Mouse (Mus musculus) myocyte (in vitro differentiated cells): ENCODE data around the gene Rab7. TPM values are rescaled to one million over a fixed set of nuclear protein-coding genes. Genes with fewer than 3 reads are reported as not detected.
A peak's percentile ranks its signal among the peaks of the same experiment; 100 is the strongest.

Experiments used
- H3K27me3 ChIP-seq: one replicate; pipeline ENCODE4 v1.6.1; 2011; ENCODE audit not compliant: control insufficient read depth, insufficient read depth, insufficient read length
- H3K36me3 ChIP-seq: one replicate; pipeline ENCODE4 v1.6.1; 2011; ENCODE audit not compliant: control insufficient read depth, insufficient read depth
- H3K4me2 ChIP-seq: one replicate; pipeline ENCODE4 v1.6.1; 2011; ENCODE audit warnings: low read depth, control low read depth
- H3K4me3 ChIP-seq: one replicate; pipeline ENCODE4 v1.5.1; 2011; ENCODE audit warnings: mild to moderate bottlenecking, control low read depth, moderate library complexity
- H3K79me2 ChIP-seq: one replicate; pipeline ENCODE4 v1.6.1; 2011; ENCODE audit not compliant: control insufficient read depth, insufficient read depth
- H3ac ChIP-seq: one replicate; pipeline ENCODE4 v1.6.1; 2011; ENCODE audit not compliant: control insufficient read depth, insufficient read length
- CEBPB ChIP-seq: IDR thresholded peaks from 2 replicates; pipeline ENCODE4 v1.6.1; 2011; ENCODE audit warnings: mild to moderate bottlenecking, moderate library complexity; ENCODE audit not compliant: poor library complexity, insufficient read depth, severe bottlenecking
- E2F4 ChIP-seq: IDR thresholded peaks from one replicate; pipeline ENCODE4 v1.6.1; 2011; ENCODE audit warnings: mild to moderate bottlenecking, control low read depth, moderate library complexity; ENCODE audit not compliant: insufficient read depth
- MAX ChIP-seq: IDR thresholded peaks from one replicate; pipeline ENCODE4 v1.6.1; 2011; ENCODE audit warnings: low read depth, mild to moderate bottlenecking, control low read depth
- MYOD1 ChIP-seq, 3 experiments: IDR thresholded peaks; one replicate each; pipeline ENCODE4 v1.6.1; 2011; ENCODE audit warnings: control low read depth in 2 of 3, low read depth in 2 of 3, mild to moderate bottlenecking in 2 of 3, moderate library complexity in 1 of 3; ENCODE audit not compliant: insufficient read length in 2 of 3, control insufficient read depth in 1 of 3
- MYOG ChIP-seq, 3 experiments: IDR thresholded peaks; one replicate each; pipeline ENCODE4 v1.6.1; 2011; ENCODE audit warnings: control low read depth in 2 of 3, low read depth in 2 of 3, mild to moderate bottlenecking in 2 of 3; ENCODE audit not compliant: insufficient read length in 2 of 3, control insufficient read depth in 1 of 3, insufficient read depth in 1 of 3
- POLR2A ChIP-seq: IDR thresholded peaks from one replicate; pipeline ENCODE4 v1.6.1; 2011; ENCODE audit warnings: low read depth, mild to moderate bottlenecking, control low read depth, moderate library complexity; ENCODE audit not compliant: insufficient read length
- POLR2AphosphoS2 ChIP-seq: IDR thresholded peaks from one replicate; pipeline ENCODE4 v1.6.1; 2011; ENCODE audit warnings: low read depth, control low read depth; ENCODE audit not compliant: insufficient read length
- REST ChIP-seq: IDR thresholded peaks from one replicate; pipeline ENCODE4 v1.6.1; 2011; ENCODE audit warnings: mild to moderate bottlenecking, control low read depth, moderate library complexity; ENCODE audit not compliant: insufficient read depth, insufficient read length
- SRF ChIP-seq: IDR thresholded peaks from one replicate; pipeline ENCODE4 v1.6.1; 2011; ENCODE audit warnings: low read depth; ENCODE audit not compliant: control insufficient read depth, insufficient read length
- TCF12 ChIP-seq: IDR thresholded peaks from one replicate; pipeline ENCODE4 v1.6.1; 2011; ENCODE audit warnings: mild to moderate bottlenecking, control low read depth; ENCODE audit not compliant: poor library complexity, insufficient read depth, severe bottlenecking
- TCF3 ChIP-seq: IDR thresholded peaks from one replicate; pipeline ENCODE4 v1.6.1; 2011; ENCODE audit warnings: low read depth, control low read depth; ENCODE audit not compliant: insufficient read length
- USF1 ChIP-seq: IDR thresholded peaks from one replicate; pipeline ENCODE4 v1.6.1; 2011; ENCODE audit warnings: low read depth, mild to moderate bottlenecking, control low read depth, moderate library complexity
- polyA plus RNA-seq: library from polyadenylated mRNA; unstranded; fragments of >200 nt; fragmentation: generic; extraction: Trizol; gene quantifications from one replicate; pipeline ENCODE4 v1.2.1, GENCODE M21; 2012; ENCODE audit warnings: missing spikeins

The Rab7 gene
- polyA plus RNA-seq, 1 experiment: 181 TPM

GRCm38 (mm10) chr6:88062398-88062797 lies 17.3 kb upstream of the Rab7 start:
- Histone ChIP-seq H3K79me2 (no peaks in the 10 kb centered on the region), H3K36me3 (no peaks in the 10 kb centered on the region), H3K27me3 (no peaks in the 10 kb centered on the region), H3K4me2 (no peak overlapping the region), H3ac (no peak overlapping the region), H3K4me3 (no peak overlapping the region)
- TF ChIP-seq POLR2AphosphoS2 (no peak), REST (no peak), MYOG (IDR thresholded peaks at IDR 0.05; ENCODE audit: control insufficient read depth in 1 of 3, insufficient read depth in 1 of 3, insufficient read length in 2 of 3, low read depth in 2 of 3) (no peak), MAX (no peak), TCF12 (no peak), USF1 (no peak), MYOD1 (IDR thresholded peaks at IDR 0.05; ENCODE audit: control insufficient read depth in 1 of 3, insufficient read length in 2 of 3, low read depth in 2 of 3) (no peak), E2F4 (no peak), SRF (no peak), POLR2A (no peak), TCF3 (no peak), CEBPB (no peak)

GRCm38 (mm10) chr6:88061406-88061805 lies 16.3 kb upstream of the Rab7 start:
- Histone ChIP-seq H3ac (no peak overlapping the region), H3K27me3 (no peaks in the 10 kb centered on the region), H3K4me3 (no peak overlapping the region), H3K4me2 (no peak overlapping the region), H3K79me2 (no peaks in the 10 kb centered on the region), H3K36me3 (no peaks in the 10 kb centered on the region)
- TF ChIP-seq MYOG (IDR thresholded peaks at IDR 0.05; ENCODE audit: control insufficient read depth in 1 of 3, insufficient read depth in 1 of 3, insufficient read length in 2 of 3, low read depth in 2 of 3): no peak
- no peak for TF ChIP-seq USF1
- TF ChIP-seq TCF3: no peak
- no peak for TF ChIP-seq REST

- no peak overlapping the region for H3ac ChIP-seq
- TF ChIP-seq TCF12 (no peak), CEBPB (no peak), MYOD1 (IDR thresholded peaks at IDR 0.05; ENCODE audit: control insufficient read depth in 1 of 3, insufficient read length in 2 of 3, low read depth in 2 of 3) (no peak), MYOG (IDR thresholded peaks at IDR 0.05; ENCODE audit: control insufficient read depth in 1 of 3, insufficient read depth in 1 of 3, insufficient read length in 2 of 3, low read depth in 2 of 3) (no peak), TCF3 (no peak), POLR2A (no peak), MAX (no peak), POLR2AphosphoS2 (no peak), USF1 (no peak), SRF (no peak)
- H3K4me3 ChIP-seq: no peak overlapping the region
Observed at GRCm38 (mm10) chr6:88060602-88061001, 15.5 kb upstream of the Rab7 start.

GRCm38 (mm10) chr6:88059903-88060302 lies 14.8 kb upstream of the Rab7 start:
- Histone ChIP-seq H3ac (no peak overlapping the region), H3K79me2 (no peaks in the 10 kb centered on the region), H3K4me2 (no peak overlapping the region), H3K36me3 (no peaks in the 10 kb centered on the region), H3K27me3 (no peaks in the 10 kb centered on the region), H3K4me3 (no peak overlapping the region)
- no peak for TF ChIP-seq MAX

More at GRCm38 (mm10) chr6:88060602-88061001, 15.5 kb upstream of the Rab7 start:
- Histone ChIP-seq H3K27me3 (no peaks in the 10 kb centered on the region), H3K4me2 (no peak overlapping the region), H3K79me2 (no peaks in the 10 kb centered on the region), H3K36me3 (no peaks in the 10 kb centered on the region)

GRCm38 (mm10) chr6:88056866-88057265 lies 11.8 kb upstream of the Rab7 start:
- TF ChIP-seq TCF12: no peak
- TF ChIP-seq E2F4: no peak
- no peak for TF ChIP-seq CEBPB
- TF ChIP-seq SRF: no peak
- no peak for TF ChIP-seq MYOD1 (IDR thresholded peaks at IDR 0.05; ENCODE audit: control insufficient read depth in 1 of 3, insufficient read length in 2 of 3, low read depth in 2 of 3)
- no peak for TF ChIP-seq MAX
- no peak for TF ChIP-seq POLR2AphosphoS2
- no peak for TF ChIP-seq REST
- no peak for TF ChIP-seq TCF3

More at GRCm38 (mm10) chr6:88056866-88057265, 11.8 kb upstream of the Rab7 start:
- Histone ChIP-seq H3K27me3 (no peaks in the 10 kb centered on the region), H3K4me2 (peak overlapping the region; percentile 75), H3ac (no peak overlapping the region), H3K79me2 (no peaks in the 10 kb centered on the region), H3K4me3 (no peak overlapping the region), H3K36me3 (no peaks in the 10 kb centered on the region)
